Mouse (Mus musculus) adrenal gland, adult 18-20 months (tissue): ENCODE data around the gene Efhd1. TPM values are rescaled to one million over a fixed set of nuclear protein-coding genes. Genes with fewer than 3 reads are reported as not detected.

Experiments
- total RNA-seq, 2 experiments: library from RNA; stranded (reverse); gene quantifications; 1 replicate in 1 of 2; 2 replicates in 1 of 2; pipeline ENCODE4 v1.2.3; 2021

Gene Efhd1
- total RNA-seq, 2 experiments from 2014 or later: 329 to 423 TPM

Other genes starting within 250 kb of the Efhd1 start
- not detected for gene Alppl2, start 174.4 kb upstream of the Efhd1 start, total RNA-seq
- not detected for gene Alpi, start 162.8 kb upstream of the Efhd1 start, total RNA-seq
- not detected for gene Akp3, start 139.4 kb upstream of the Efhd1 start, total RNA-seq
- gene Ecel1, start 107.8 kb upstream of the Efhd1 start, total RNA-seq: 1 to 10 TPM; 1.1 to 2.9 TPM
- gene Prss56, start 81.0 kb upstream of the Efhd1 start, total RNA-seq: not detected
- not detected for gene Chrnd, start 73.8 kb upstream of the Efhd1 start, total RNA-seq
- gene Chrng, start 59.7 kb upstream of the Efhd1 start, total RNA-seq: not detected
- 10 to 100 TPM; 76.6 to 85.7 TPM for gene Eif4e2, start 50.4 kb upstream of the Efhd1 start, total RNA-seq
- gene Gigyf2, start 62.6 kb downstream of the Efhd1 start, total RNA-seq: 100 to 1,000 TPM in 1 of 2 experiments, 10 to 100 TPM in 1; 79.7 to 101 TPM
- gene Kcnj13, start 130.4 kb downstream of the Efhd1 start, total RNA-seq: not detected
- not detected for gene Snorc, start 205.9 kb downstream of the Efhd1 start, total RNA-seq
- gene Neu2, start 245.5 kb downstream of the Efhd1 start, total RNA-seq: not detected